Mouse (Mus musculus): ENCODE data around the gene Stox2. TPM values are rescaled to one million over a fixed set of nuclear protein-coding genes. Genes with fewer than 3 reads are reported as not detected.

Stox2 gene
- total RNA-seq, 2 experiments from 2014 or later, result 8.7 to 8.9 TPM

- no peak for DNase-seq
These were observed 263.9 kb downstream of the Stox2 start for GRCm38 (mm10) chr8:47182292-47182691.

- no peak for DNase-seq
These were observed 265.0 kb downstream of the Stox2 start for GRCm38 (mm10) chr8:47181032-47181698.

- DNase-seq, result no peak
These were observed 266.0 kb downstream of the Stox2 start for GRCm38 (mm10) chr8:47180181-47180580.

GRCm38 (mm10) chr8:47178785-47179184, 267.4 kb downstream of the Stox2 start:
- no peak for DNase-seq

GRCm38 (mm10) chr8:47173823-47174222, 272.3 kb downstream of the Stox2 start:
- no peak for DNase-seq

- DNase-seq, result no peak
These were observed 273.3 kb downstream of the Stox2 start for GRCm38 (mm10) chr8:47172848-47173247.

GRCm38 (mm10) chr8:47160688-47161087, 285.5 kb downstream of the Stox2 start:
- no peak for DNase-seq

GRCm38 (mm10) chr8:47154521-47154920, 291.6 kb downstream of the Stox2 start:
- DNase-seq, result no peak

GRCm38 (mm10) chr8:47145258-47145657, 300.9 kb downstream of the Stox2 start:
- no peak for DNase-seq

- DNase-seq, result no peak
These were observed 310.1 kb downstream of the Stox2 start for GRCm38 (mm10) chr8:47136047-47136446.

GRCm38 (mm10) chr8:47135586-47135985, 310.6 kb downstream of the Stox2 start:
- peak in 1 of 2 experiments; percentile 4 for DNase-seq

- no peak for DNase-seq
These were observed 311.4 kb downstream of the Stox2 start for GRCm38 (mm10) chr8:47134736-47135135.

- no peak for DNase-seq
These were observed 312.8 kb downstream of the Stox2 start for GRCm38 (mm10) chr8:47133381-47133780.

Other genes with a start within 250 kb of the Stox2 start
- gene Trappc11, start 87.1 kb upstream of the Stox2 start, total RNA-seq (2021), result 10 to 100 TPM; 20.1 to 21.7 TPM
- gene Rwdd4a, start 87.3 kb upstream of the Stox2 start, total RNA-seq (2021), result 10 to 100 TPM; 63.8 to 74.1 TPM
- gene Ing2, start 229.2 kb upstream of the Stox2 start, total RNA-seq (2021), result 1 to 10 TPM; 3.8 to 4.1 TPM

Data from heart, adult 18-20 months (tissue).